Mouse (Mus musculus) lung, adult 2 months (tissue): ENCODE data around the gene 4933430I17Rik.

Experiments used
- CTCF ChIP-seq: fragments of 200-500 bp; IDR thresholded peaks from 2 replicates; pipeline ENCODE4 v1.5.1; 2011; ENCODE audit warnings: mild to moderate bottlenecking, low read length, control low read depth; ENCODE audit not compliant: insufficient read depth
- POLR2A ChIP-seq: fragments of 200-500 bp; IDR thresholded peaks from 2 replicates; pipeline ENCODE4 v1.6.1; 2011; ENCODE audit warnings: low read depth, mild to moderate bottlenecking, control low read depth, low read length, borderline replicate concordance; ENCODE audit errors: extremely low read depth

GRCm38 (mm10) chr4:62485450-62486161 lies 39.6 kb upstream of the 4933430I17Rik start:
- TF ChIP-seq POLR2A, result no peak
- TF ChIP-seq CTCF, result no peak
